Mouse (Mus musculus): ENCODE results near the gene Mbd3l2. TPM values are rescaled to one million over a fixed set of nuclear protein-coding genes. Genes with fewer than 3 reads are reported as not detected.

Gene Mbd3l2
- polyA plus RNA-seq, 1 experiment from 2014 or later: not detected

Small RNA genes lying within 50 kb of the gene (microRNA-seq; reads per million reads assigned to microRNA genes)
- gene Gm22854: not detected

Other genes with a start within 250 kb of the Mbd3l2 start
- gene Chordc1, start 138.5 kb upstream of the Mbd3l2 start, polyA plus RNA-seq (2015; fragmentation: Nextera tagmentation; extraction: Ambion mirVana): 130 and 135 TPM in 2 replicates
- gene Naalad2, start 27.7 kb upstream of the Mbd3l2 start, polyA plus RNA-seq (2015; fragmentation: Nextera tagmentation; extraction: Ambion mirVana): 6.8 and 8.1 TPM in 2 replicates
- gene Ubtfl1, start 26.2 kb upstream of the Mbd3l2 start, polyA plus RNA-seq (2015; fragmentation: Nextera tagmentation; extraction: Ambion mirVana): not detected in 2 replicates
- gene Zfp558, start 47.6 kb downstream of the Mbd3l2 start, polyA plus RNA-seq (2015; fragmentation: Nextera tagmentation; extraction: Ambion mirVana): 6.1 and 6.2 TPM in 2 replicates
- not detected in 2 replicates for gene Mbd3l1, start 47.7 kb downstream of the Mbd3l2 start, polyA plus RNA-seq (2015; fragmentation: Nextera tagmentation; extraction: Ambion mirVana)
- gene Muc16, start 243.9 kb downstream of the Mbd3l2 start, polyA plus RNA-seq (2015; fragmentation: Nextera tagmentation; extraction: Ambion mirVana): 0.13 and 0.19 TPM in 2 replicates

Data from kidney, embryonic 15.5 days (tissue).